Mouse (Mus musculus): ENCODE measurements around the gene Ubqln4.

Gene Ubqln4

DNA sequence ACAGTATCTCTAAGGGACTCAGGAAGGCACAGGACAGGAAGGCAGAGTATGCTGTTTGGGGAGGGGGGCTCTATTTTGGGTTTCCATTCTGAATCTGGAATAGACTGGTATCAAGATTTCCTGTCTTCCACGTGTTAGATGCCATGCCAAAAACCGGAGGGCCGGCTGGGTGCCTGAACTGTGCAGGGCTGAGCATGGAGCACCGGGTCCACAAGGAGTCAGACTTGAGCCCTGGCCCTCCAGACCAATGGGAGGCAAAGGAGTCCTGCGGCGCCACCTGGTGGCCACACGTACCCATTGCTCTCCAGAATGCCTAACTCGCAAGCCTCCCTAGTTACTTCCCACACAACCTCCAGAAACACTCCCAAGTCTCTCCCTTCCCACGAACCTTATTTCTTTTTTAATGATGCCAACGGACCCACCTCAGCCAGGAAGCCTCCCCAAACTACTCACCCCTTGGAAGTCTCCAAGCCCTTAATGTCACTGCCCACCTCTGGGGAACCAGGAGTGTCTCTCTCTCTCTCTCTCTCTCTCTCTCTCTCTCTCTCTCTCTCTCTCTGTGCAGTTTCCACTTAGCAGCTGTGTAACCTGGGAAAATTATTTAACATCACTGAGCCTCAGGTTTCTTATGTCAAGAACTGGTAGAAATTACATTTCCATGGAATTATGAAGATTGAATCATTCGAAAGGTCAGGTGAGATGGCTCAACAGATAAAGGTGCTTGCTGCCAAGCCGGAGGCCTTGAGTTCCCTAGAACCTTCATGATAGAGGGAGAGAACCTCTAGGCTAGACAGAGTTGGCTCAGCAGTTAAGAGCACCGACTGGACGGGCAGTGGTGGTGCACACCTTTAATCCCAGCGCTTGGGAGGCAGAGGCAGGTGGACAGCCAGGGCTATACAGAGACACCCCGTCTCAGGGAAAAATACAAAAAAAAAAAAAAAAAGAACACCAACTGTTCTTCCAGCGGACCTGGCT is 27.1 kb upstream of the Ubqln4 start:
- peak; percentile 61 to 76 for DNase-seq (ENCODE audit: low spot score in 2 of 2)

DNA sequence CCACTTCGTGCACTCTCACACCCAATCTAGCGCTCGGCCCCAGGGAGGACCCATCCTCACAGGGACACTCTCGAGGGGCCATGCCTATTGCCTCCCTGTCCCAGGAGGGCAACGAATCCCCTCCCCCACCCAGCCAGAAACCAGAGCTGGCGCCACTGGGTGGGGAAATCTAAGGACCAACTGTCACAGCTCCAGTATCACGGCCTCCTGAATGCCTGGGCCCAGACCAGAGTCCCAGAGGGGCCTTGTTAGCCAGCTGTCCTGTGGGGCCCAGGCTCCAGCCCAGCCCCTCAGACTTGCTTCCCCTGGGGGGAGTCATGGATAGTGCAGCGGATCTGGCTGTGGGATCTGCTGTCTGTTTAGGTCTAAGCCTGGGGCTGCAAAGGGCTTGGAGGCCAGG is 26.0 kb upstream of the Ubqln4 start:
- no peak for DNase-seq (ENCODE audit: low spot score in 2 of 2)

DNA sequence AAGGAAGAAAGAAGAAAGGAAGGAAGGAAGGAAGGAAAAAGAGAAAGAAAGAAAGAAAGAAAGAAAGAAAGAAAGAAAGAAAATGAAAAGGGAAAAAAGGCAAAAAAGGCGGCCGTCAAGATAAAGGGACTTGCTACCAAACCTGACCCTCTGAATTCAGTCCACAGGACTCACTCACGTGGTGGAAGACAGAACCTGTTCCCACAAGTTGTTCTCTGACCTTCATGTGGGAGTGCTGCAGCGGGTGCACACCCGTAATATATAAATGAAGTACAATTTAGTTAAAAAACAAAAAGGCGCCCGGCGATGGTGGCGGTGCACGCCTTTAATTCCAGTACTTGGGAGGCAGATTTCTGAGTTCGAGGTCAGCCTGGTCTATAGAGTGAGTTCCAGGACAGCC is 24.9 kb upstream of the Ubqln4 start:
- DNase-seq (ENCODE audit: low spot score in 2 of 2), result no peak

DNA sequence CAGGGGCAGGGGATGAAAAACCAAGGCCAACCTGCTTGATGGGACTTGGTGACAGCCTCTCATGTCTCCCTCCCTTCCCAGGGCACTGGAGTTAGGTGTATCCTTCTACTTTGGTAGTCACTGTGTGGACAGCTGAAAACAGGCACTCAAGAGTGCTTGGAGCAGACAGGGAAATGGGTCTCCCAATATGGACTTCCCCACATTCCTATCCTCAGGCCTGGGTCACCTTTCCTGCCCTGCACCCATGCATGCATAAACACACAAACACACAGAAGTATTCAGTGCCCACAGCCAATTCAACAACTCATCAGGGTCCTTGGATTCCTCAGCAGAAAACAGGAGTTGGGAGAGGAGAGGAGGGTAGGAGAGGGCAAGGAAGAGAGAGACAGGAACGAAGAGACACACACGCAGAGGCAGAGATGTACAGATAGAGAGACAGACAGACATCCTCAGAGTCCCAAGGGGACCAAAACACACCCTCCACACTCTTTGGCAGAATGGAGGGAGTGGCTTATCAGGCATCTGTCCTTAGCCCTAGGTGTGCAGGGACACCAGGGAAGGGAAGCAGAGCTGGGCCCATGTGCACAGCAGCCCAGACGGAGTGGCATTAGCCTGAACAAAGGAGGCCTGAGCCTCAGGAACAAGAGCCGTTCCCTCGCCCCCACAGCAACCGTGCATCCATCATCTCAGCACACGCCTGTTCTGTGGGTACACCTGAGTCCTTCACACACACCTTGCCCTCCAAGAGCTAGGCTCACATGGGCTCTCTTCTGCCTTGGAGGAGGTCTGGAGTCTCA is 24.2 kb upstream of the Ubqln4 start:
- DNase-seq (ENCODE audit: low spot score in 2 of 2), result no peak

DNA sequence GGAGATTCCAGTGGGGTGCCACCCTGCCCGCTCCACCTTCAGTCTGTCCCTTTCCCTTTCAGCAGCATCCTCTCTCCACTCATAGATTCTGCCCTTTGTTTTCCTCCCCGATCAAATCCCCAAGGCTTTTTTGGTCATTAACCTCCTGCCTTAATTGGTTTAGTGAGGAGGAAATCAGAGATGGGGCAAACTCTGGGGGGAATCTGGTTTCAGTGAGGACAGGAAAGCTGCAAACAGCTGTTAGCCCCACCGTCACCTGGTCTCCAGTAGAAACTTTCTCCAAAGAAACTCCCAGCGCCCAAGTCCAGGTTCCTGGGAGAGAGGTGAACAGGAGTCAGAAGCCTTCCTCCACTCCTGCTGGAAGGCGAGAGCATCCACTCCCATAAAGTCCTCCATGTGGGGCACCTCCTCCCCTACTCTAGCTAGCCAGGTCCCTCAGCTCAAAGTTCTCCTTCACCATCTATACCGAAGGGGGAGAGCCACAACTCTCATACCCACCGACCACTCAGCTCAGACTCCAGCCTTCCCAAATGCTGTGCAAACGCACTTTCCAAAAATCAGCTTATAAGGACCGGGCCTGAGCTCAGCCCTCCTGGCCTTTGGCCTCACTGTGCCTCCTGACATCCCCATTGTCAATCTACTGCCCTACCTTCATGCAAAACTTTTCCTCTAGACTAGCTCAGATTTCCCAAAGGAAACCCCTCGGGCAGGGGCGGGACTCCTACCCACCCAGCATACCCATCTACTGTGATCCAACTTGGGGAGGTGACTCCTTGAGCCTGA is 23.3 kb upstream of the Ubqln4 start:
- DNase-seq (ENCODE audit: low spot score in 2 of 2), result no peak

DNA sequence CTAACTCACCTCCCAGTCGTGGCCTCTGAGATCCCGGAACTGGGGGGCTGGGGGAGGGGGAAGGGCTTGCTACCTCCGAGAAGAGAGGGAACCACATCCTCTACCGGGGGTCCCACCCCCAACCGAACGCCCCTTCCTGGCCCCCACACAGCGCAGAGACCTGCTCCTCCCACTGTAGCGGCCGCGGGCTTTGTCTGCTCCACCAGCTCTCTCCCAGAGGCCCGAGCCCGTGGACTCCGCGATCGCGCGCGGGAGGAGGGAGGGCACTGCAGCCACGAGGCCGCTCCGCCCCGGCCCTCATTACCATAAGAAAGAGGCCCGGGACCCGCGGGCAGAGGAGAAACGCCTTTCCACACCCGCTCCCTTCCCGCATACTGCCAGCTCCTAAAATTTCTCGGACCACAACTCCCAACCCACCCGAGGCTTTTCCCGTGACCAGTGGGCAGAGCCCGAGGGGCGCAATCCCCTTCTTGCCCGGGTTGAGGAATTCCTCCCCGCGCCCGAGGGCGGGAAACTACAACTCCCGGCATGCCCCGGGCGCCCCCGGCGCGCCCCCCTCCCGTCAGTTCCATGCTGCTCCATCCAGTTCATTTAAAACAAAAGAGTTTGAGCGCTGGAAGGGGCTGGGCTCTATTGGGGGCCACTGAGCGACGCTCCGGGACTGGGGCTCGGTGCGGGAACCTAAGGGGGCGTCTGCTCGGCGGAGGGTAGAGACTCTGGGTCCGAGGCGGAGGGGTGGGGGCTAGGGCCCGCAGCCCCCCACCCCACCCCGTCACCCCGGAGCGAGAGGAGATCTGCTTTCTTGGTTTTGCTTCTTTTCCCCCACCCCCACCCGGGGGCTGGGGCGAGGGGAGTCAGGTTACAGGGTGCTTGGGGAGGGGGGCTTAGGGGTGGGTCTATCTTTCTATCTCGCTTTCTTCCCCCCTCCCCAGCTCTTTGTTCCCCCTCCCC is 21.9 kb upstream of the Ubqln4 start:
- peak; percentile 79 to 94 for DNase-seq (ENCODE audit: low spot score in 2 of 2)

DNA sequence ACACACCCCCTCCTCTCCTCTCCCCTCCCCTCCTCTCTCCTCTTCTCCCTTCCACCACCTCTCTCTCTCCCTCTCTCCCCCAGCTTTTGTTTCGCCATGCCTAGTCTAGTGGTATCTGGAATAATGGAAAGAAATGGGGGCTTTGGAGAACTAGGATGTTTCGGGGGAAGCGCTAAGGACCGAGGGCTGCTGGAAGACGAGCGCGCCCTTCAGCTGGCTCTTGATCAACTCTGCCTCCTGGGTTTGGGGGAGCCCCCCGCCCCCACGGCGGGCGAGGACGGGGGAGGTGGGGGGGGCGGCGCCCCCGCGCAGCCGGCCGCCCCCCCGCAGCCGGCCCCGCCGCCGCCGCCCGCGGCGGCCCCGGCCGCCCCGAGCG is 21.3 kb upstream of the Ubqln4 start, which contains the start of gene Mex3a:
Gene Mex3a (plus strand): TSS at position 97 of the 376 bp plus-strand sequence.
- DNase-seq (ENCODE audit: low spot score in 2 of 2), result no peak

DNA sequence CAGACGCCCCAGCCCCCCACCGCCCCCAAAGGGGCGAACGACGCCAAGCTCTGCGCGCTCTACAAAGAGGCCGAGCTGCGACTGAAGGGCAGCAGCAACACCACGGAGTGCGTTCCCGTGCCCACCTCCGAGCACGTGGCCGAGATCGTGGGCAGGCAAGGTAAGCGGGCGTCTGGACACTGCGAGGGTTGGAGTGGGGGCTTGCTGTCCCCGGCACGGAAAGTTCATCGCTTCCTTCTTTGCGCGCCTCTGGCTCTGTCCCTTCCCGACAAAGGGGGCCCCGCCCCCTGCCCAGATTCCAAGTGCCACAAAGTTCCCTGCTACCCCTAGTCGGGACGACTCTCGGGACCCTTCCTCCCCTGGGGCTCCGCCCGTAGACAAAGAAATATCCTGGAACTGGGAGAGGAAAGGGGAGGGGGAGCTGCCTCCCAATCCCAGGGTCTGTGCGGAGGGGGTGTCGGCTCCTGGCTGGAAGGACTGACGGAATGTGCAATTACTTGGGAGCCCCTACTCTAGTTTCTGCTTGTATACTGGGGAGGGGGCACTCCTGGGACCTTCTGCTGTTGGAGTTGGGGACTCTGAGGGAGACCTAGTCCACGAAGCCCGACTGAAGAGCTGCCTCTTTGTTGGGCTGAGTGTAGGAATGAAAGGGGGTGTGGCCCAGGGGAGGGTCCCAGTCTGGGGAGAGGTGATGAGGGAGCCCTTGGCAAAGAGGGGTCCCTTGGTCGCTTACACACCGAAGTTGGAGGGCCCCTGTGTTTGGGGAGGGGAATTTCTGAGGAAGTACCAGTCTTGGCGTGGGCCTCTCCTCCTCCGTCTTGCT is 20.7 kb upstream of the Ubqln4 start:
- DNase-seq (ENCODE audit: low spot score in 2 of 2), result no peak

DNA sequence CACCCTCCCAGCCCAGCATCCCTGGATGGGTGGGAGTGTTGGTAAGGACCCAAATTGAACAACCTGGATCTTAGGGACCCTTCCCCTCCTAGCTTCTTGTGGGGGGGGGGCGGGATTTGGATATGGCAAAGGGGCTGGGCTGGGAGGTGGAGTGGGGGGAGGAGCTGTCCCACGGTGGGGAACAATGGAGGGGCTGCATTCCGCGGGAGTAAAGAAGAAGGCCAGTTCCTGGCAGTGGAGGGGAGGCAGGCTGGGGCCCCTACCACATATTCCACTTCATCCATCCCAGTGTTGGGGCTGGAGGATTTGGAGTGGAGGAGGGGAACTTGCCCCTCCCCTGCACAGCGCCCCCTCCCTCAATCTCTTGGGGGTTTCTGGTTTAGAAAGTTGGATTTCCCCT is 19.9 kb upstream of the Ubqln4 start:
- no peak for DNase-seq (ENCODE audit: low spot score in 2 of 2)

DNA sequence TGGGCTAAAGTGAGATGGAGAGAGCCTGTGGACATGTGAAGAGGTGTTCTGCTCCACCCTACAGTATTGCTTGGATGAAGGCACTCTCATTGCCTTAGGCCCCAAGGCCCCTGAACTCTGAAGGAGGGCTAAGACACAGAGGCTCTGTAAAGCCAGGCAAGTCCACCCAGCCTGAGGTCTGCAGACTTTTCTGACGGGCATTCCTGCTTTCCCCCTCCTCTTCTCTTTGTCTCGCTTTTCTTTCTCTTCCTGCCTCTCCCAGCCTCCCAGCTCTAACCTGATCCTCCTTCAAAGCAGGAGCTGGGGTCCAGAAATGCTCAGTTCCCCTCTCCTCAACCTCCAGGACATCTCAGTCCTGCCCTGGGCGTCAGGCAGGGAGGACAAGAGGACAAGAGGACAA is 18.6 kb upstream of the Ubqln4 start:
- no peak for DNase-seq (ENCODE audit: low spot score in 2 of 2)

DNA sequence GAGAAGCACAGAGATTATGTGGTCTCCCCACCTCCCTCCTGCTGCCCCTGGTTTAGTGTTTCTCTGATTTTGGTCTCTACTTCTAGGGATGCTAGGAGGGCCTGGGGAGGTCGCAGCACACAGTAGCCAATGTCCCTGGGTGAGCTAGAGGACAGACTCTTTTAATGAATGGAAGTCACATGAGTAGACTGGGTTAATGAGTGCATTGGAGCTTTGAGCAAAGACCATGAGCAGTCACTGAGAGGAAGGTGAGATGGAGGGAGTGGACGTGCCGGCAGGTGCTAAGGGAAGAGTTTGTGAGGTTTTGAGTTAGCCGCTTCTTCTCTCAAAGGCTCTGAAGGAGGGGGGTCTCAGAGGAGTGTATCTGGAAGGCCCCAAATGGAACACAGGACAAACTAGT is 18.0 kb upstream of the Ubqln4 start:
- no peak for DNase-seq (ENCODE audit: low spot score in 2 of 2)

DNA sequence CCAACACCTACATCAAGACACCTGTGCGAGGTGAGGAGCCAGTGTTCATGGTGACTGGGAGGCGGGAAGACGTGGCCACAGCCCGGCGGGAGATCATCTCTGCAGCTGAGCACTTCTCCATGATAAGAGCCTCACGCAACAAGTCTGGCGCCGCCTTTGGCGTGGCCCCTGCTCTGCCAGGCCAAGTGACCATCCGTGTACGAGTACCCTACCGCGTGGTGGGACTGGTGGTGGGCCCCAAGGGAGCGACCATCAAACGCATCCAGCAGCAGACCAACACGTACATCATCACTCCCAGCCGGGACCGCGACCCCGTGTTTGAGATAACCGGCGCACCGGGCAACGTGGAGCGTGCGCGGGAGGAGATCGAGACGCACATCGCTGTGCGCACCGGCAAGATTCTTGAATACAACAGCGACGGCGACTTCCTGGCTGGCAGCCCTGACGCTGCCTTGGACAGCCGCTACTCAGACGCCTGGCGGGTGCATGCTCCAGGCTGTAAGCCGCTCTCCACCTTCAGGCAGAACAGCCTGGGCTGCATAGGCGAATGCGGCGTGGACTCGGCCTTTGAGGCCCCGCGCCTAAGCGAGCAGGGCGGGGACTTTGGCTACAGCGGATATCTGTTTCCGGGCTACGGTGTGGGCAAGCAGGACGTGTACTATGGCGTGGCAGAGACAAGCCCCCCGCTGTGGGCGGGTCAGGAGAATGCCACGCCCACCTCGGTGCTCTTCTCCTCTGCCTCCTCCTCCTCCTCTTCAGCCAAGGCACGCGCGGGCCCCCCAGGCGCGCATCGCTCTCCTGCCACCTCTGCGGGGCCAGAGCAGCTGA is 17.2 kb upstream of the Ubqln4 start:
- DNase-seq (ENCODE audit: low spot score in 2 of 2), result peak; percentile 60 to 77

DNA sequence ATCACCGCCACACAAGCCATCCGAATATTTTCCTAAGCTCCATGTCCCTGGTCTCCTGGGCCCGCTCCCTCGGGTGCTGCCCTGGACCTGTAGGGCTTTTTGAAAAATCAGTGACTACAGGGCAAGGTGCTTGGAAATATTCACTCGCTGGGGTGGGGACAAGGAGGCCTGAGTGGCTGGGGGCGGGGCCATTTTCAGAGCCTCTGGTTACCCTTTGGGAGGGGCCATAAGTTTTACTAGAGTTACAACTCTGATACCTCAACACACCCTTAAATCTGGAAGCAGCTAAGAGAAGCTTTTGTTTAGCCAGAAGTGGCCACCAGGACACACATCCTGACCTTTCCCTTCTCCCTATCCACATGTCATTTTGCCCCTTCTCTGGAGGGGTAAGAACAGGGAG is 16.4 kb upstream of the Ubqln4 start:
- DNase-seq (ENCODE audit: low spot score in 2 of 2), result no peak

DNA sequence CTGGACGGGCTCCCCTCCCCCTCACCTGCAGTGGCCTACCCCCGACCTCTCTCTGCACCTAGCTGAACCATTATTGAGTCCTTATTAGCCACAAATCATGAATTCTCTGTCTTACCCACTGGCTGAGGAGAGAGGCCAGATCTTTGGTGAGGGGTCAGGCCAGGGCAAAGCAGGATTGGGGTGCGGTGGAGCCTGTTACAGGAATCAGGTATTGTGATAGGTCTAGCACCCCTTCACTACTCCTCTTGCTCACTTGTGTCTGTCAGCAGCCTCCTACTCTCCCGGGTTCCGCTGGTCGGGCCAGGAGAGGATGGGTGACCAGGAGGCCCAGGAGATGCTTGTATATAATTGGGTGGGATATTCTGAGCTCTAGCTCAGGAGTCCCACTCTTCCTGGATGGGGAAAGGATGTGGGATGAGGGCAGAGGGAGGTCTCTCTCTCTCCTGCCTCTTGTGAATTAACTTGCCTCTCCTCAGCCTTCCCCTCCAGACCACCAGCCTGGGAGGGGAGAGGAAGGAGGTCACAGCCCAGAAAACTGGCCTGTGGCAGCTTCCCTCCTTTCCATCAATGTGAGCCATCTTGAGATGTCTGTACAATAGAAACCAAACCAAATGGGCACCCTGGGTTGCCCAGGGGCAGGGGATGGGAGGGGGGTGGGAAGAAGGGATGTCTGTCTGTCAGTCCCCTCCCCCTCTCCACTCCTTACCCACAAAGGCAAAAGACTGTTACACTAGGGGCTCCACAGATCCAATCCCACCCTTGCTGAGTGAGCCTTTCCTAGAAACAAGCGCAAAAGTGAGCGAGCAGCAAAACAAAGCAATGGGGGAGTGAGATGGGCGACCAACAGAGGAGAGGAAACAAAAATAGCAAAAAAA is 15.1 kb upstream of the Ubqln4 start:
- no peak for DNase-seq (ENCODE audit: low spot score in 2 of 2)

DNA sequence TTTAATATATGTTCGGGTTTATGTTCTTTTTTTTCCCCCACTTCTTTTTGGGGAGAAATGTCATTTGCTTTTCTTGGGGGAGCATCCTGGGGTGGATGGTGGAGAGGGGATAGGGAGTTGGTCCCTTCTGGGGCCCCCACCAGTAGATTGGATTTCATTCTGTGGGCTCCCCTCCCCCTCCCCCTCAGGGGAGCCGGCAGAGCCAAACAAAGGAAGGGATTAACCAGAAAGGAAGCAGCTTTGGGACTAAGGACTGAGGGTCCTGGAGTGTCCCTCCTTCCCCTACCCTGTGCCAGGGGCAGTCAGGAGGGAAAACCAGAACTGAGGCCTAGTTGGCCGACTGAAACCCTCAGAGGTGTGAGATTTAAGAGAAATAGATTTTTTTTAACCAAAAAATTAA is 14.2 kb upstream of the Ubqln4 start:
- no peak for DNase-seq (ENCODE audit: low spot score in 2 of 2)

DNA sequence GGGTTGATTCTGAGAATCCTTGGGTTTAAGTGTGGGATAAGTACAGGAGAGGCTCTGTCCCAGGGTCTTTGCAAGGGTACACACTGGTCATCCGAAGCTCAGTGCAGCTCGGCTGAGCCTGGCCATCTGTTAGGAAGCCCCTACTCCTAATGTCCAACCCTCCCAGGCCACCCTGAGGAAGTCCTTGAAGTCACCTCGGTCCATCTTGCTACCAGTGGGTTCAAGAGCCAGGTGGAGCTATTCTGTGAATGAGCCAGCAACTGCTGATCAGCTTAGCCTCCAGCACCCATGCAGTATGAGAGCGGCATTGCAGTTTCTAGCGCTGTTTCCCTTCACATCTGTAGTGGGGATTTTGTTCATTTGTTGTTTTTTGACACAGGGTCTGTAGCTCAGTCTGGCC is 13.5 kb upstream of the Ubqln4 start:
- DNase-seq (ENCODE audit: low spot score in 2 of 2), result no peak

DNA sequence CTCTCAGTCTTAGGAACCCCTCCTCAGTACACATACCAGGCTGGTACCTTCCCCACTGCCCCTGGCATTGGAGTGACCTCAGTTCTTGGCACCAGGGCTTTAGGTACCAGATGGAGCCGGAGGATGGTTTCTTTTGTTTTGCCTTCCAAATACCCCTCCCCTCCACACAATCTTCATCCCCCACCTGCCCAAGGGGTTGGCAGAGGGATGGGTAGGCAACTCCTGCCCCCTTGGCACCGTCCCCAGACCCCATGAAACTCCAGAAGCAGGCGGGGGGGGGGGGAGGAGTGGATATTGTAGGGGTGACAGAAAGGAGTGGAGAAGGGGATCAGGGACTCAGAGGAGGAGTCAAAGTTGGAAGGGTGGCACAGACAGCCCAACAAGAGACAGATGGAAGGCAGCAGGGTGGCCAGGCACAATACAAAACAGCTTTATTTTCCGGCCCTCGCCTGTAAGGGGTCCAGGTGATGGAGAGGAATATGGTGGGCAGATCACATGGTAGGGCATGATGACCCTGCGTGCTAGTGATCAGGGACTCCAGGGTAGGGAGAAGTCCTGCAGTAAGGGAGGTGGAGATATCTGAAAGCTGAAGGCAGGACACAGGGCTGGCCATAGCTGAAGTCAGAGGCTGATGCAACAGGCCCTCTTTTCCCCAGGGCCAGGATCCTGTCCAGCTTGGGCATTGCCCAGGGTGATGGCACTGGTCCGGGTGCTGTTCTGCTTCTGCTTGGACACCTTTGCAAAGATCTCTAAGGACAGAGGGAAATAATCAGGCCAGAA is 11.7 kb upstream of the Ubqln4 start:
- DNase-seq (ENCODE audit: low spot score in 2 of 2), result no peak

Data from urinary bladder, adult 18-20 months (tissue).